Mouse (Mus musculus): ENCODE data around the gene Shc4. TPM values are rescaled to one million over a fixed set of nuclear protein-coding genes. Genes with fewer than 3 reads are reported as not detected.

Shc4 gene
- polyA plus RNA-seq, 1 experiment from 2014 or later: 0.61 TPM

DNA sequence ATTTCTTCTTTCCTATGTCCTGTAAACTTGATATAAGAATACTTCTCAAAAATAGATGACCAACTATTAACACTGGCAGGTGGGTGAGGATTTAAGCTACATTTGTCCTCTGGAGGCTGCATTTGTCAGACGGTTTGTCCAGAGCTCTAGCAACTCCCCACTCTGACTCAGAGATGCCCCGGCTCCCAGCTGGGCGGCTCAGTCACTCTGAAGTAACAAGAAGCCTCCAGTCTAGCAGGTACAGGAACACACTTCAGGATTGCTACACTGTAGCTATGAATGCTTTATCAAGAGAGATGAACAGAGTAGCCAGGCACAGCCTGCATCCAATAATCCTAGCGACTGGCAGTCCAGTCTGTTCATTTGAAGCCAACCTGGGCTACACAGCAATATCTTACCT, 125.0 kb downstream of the Shc4 start:
- 79% methylated on average over 4 of the region's 4 CpGs for WGBS
- no peak overlapping the region for H3K27ac ChIP-seq (ENCODE audit: low read depth, low read length)

DNA sequence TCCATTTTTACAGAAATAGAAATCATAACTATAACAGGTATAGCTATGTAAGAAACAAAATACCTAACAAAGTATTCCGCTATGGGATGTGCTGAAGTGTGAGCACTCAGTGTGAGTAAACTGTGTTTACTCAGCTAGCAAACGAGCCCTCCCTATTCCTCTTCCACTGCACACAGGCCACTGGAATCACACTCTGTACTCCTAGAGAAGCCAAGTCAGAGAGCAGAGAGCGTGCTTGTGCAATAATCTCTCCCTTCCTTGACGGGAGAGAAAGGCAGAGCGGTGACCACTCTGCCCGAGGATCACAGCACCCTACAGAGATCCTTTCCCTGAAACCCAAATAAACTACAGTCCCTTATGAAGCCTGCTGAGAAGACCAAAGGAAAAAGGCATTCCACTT, 125.7 kb downstream of the Shc4 start:
- no peak for ATAC-seq
- Histone ChIP-seq H3K4me2 (replicated peaks; ENCODE audit: low read depth) (no peak overlapping the region), H3K4me1 (replicated peaks; ENCODE audit: control insufficient read depth, insufficient read depth, low read length) (no peaks in the 10 kb centered on the region), H3K4me3 (ENCODE audit: low read depth, low read length) (no peak overlapping the region), H3K27ac (ENCODE audit: low read depth, low read length) (no peak overlapping the region), H3K9ac (ENCODE audit: low read depth, low read length) (no peak overlapping the region), H3K36me3 (ENCODE audit: control insufficient read depth, insufficient read depth) (peaks cover 57% of the 10 kb centered on the region), H3K9me3 (ENCODE audit: control insufficient read depth) (no peaks in the 10 kb centered on the region), H3K27me3 (replicated peaks; ENCODE audit: control insufficient read depth, insufficient read depth, low read length) (no peaks in the 10 kb centered on the region)
- no peak for TF ChIP-seq CTCF (IDR thresholded peaks at IDR 0.05; ENCODE audit: low read depth)
- WGBS: 73% methylated on average over 6 of the region's 6 CpGs

More for the DNA sequence above, 125.0 kb downstream of the Shc4 start:
- H3K9ac ChIP-seq (ENCODE audit: low read depth, low read length): no peak overlapping the region
- TF ChIP-seq CTCF (IDR thresholded peaks at IDR 0.05; ENCODE audit: low read depth): no peak
- ATAC-seq: no peak
- no peaks in the 10 kb centered on the region for H3K9me3 ChIP-seq (ENCODE audit: control insufficient read depth)
- H3K4me3 ChIP-seq (ENCODE audit: low read depth, low read length): no peak overlapping the region
- H3K4me2 ChIP-seq (replicated peaks; ENCODE audit: low read depth): no peak overlapping the region
- H3K27me3 ChIP-seq (replicated peaks; ENCODE audit: control insufficient read depth, insufficient read depth, low read length): no peaks in the 10 kb centered on the region
- H3K4me1 ChIP-seq (replicated peaks; ENCODE audit: control insufficient read depth, insufficient read depth, low read length): no peaks in the 10 kb centered on the region
- peaks cover 56% of the 10 kb centered on the region for H3K36me3 ChIP-seq (ENCODE audit: control insufficient read depth, insufficient read depth)

DNA sequence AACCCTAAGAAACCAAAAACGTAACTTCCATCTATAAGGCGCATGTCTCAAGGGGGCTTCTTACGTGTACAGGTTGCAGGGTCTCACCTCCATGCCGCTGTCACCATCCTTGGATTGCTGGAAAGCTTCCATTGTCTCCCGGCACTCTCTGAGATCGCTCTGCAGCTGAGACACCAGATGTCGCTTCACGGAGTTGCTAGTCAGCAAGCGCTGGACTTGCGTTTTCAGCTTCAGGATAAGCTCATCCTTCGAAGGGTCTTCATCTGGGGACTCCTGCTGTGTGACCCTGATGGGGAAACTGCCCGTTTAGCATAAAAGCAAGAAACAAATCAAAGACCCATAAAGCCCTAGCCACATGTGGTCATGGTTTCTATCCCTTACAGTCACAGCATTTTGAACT, 129.2 kb downstream of the Shc4 start:
- ATAC-seq: no peak
- WGBS: 95% methylated on average over 12 of the region's 12 CpGs
- H3K4me1 ChIP-seq (replicated peaks; ENCODE audit: control insufficient read depth, insufficient read depth, low read length): no peaks in the 10 kb centered on the region

DNA sequence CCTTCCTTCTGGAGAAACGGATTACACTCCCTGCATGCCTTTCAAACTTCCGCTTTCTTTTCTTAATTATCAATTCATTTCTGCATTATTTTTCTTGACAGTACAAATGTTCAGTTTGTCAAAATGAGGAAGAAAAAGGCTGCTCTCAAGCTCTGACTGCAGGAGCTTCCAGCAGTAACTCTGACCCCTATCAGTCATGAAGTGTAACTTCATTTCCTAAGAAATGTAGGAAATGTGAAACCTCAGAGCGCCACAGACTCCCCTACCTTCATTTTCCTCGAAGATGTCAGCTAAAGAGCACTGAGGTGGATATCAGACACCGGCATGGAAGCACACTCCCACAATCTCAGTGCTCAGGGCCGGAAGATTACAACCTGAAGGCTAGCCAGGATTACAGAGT, 129.9 kb downstream of the Shc4 start:
- no peak overlapping the region for H3K27ac ChIP-seq (ENCODE audit: low read depth, low read length)
- ATAC-seq: no peak
- no peak overlapping the region for H3K4me3 ChIP-seq (ENCODE audit: low read depth, low read length)
- WGBS: 85% methylated on average over 6 of the region's 6 CpGs
- no peak overlapping the region for H3K4me2 ChIP-seq (replicated peaks; ENCODE audit: low read depth)
- peak; percentile 43 for TF ChIP-seq CTCF (IDR thresholded peaks at IDR 0.05; ENCODE audit: low read depth)
- H3K36me3 ChIP-seq (ENCODE audit: control insufficient read depth, insufficient read depth): peaks cover 27% of the 10 kb centered on the region
- no peaks in the 10 kb centered on the region for H3K4me1 ChIP-seq (replicated peaks; ENCODE audit: control insufficient read depth, insufficient read depth, low read length)
- no peaks in the 10 kb centered on the region for H3K27me3 ChIP-seq (replicated peaks; ENCODE audit: control insufficient read depth, insufficient read depth, low read length)
- no peaks in the 10 kb centered on the region for H3K9me3 ChIP-seq (ENCODE audit: control insufficient read depth)
- H3K9ac ChIP-seq (ENCODE audit: low read depth, low read length): no peak overlapping the region

More for the DNA sequence above, 129.2 kb downstream of the Shc4 start:
- no peak for TF ChIP-seq CTCF (IDR thresholded peaks at IDR 0.05; ENCODE audit: low read depth)
- Histone ChIP-seq H3K4me2 (replicated peaks; ENCODE audit: low read depth) (no peak overlapping the region), H3K9me3 (ENCODE audit: control insufficient read depth) (no peaks in the 10 kb centered on the region), H3K27ac (ENCODE audit: low read depth, low read length) (no peak overlapping the region), H3K36me3 (ENCODE audit: control insufficient read depth, insufficient read depth) (peaks cover 24% of the 10 kb centered on the region), H3K9ac (ENCODE audit: low read depth, low read length) (no peak overlapping the region), H3K27me3 (replicated peaks; ENCODE audit: control insufficient read depth, insufficient read depth, low read length) (no peaks in the 10 kb centered on the region), H3K4me3 (ENCODE audit: low read depth, low read length) (no peak overlapping the region)

DNA sequence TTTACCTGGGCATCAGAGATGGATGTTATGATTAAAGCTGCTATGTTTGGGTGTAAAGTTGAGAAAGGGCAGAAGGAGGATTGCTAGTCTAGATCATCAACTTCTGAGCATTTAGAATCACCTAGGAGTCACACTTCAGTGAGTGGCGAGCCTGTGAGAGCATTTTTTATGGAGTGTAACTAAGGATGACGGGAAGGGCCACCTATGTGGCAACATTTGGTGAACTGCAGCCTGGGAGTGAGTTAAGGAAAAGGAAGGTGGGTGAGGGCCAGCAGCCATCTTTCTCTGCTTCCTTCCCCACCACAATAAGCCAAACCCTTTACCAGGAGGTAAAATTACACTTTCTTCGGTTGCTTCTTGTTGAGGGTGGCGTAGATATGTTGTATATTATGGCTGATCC, 132.1 kb downstream of the Shc4 start:
- H3K4me3 ChIP-seq (ENCODE audit: low read depth, low read length): no peak overlapping the region
- no peak overlapping the region for H3K4me2 ChIP-seq (replicated peaks; ENCODE audit: low read depth)
- H3K9ac ChIP-seq (ENCODE audit: low read depth, low read length): no peak overlapping the region
- no peaks in the 10 kb centered on the region for H3K27me3 ChIP-seq (replicated peaks; ENCODE audit: control insufficient read depth, insufficient read depth, low read length)
- ATAC-seq: no peak
- no peak for TF ChIP-seq CTCF (IDR thresholded peaks at IDR 0.05; ENCODE audit: low read depth)
- peaks cover 42% of the 10 kb centered on the region for H3K36me3 ChIP-seq (ENCODE audit: control insufficient read depth, insufficient read depth)
- 94% methylated on average over 4 of the region's 4 CpGs for WGBS
- H3K4me1 ChIP-seq (replicated peaks; ENCODE audit: control insufficient read depth, insufficient read depth, low read length): no peaks in the 10 kb centered on the region
- H3K27ac ChIP-seq (ENCODE audit: low read depth, low read length): no peak overlapping the region
- no peaks in the 10 kb centered on the region for H3K9me3 ChIP-seq (ENCODE audit: control insufficient read depth)

DNA sequence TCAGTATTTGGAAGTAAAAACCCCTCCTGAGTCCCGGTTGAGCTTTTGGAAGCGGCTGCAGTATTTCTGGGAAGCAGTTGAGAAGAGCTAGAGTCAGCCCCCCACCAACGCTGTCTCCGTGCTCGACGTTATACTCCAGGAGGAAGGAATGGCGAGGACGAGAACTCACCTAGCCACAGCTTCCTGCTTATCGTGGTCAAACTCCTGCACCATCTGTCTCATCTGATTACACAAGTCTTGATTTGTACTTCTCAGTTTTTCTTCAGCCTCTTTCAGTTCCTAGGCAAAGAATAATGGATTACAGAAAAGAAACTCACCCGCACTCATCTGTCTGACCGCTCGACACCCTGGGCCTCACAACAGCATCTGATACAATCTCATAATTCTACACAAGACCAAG, 134.7 kb downstream of the Shc4 start:
- Histone ChIP-seq H3K27ac (ENCODE audit: low read depth, low read length) (no peak overlapping the region), H3K9me3 (ENCODE audit: control insufficient read depth) (no peaks in the 10 kb centered on the region), H3K27me3 (replicated peaks; ENCODE audit: control insufficient read depth, insufficient read depth, low read length) (no peaks in the 10 kb centered on the region), H3K4me3 (ENCODE audit: low read depth, low read length) (no peak overlapping the region), H3K4me2 (replicated peaks; ENCODE audit: low read depth) (no peak overlapping the region), H3K4me1 (replicated peaks; ENCODE audit: control insufficient read depth, insufficient read depth, low read length) (no peaks in the 10 kb centered on the region), H3K9ac (ENCODE audit: low read depth, low read length) (no peak overlapping the region), H3K36me3 (ENCODE audit: control insufficient read depth, insufficient read depth) (peaks cover 44% of the 10 kb centered on the region)
- 86% methylated on average over 12 of the region's 12 CpGs for WGBS
- ATAC-seq: no peak
- no peak for TF ChIP-seq CTCF (IDR thresholded peaks at IDR 0.05; ENCODE audit: low read depth)

DNA sequence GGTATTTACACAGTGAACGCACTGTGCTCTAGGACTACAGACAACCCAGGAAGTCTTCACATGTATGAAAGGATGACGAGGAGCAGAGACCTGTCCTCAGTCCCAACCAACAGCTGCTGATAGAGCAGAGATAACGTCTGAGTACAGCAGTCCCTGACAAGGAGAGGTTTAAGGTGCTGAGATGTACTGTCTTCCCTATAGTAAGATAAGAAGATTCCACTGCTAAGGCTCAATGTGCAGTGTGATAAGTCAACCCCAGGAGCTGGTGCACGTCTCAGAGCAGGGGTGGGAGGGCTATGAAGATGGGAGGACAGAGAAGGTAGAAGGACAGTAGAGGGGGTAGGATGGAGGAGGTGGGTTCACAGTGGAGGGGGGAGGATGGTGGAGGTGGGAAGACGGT, 142.9 kb downstream of the Shc4 start:
- no peak for TF ChIP-seq CTCF (IDR thresholded peaks at IDR 0.05; ENCODE audit: low read depth)
- Histone ChIP-seq H3K27me3 (replicated peaks; ENCODE audit: control insufficient read depth, insufficient read depth, low read length) (no peaks in the 10 kb centered on the region), H3K4me3 (ENCODE audit: low read depth, low read length) (no peak overlapping the region), H3K4me1 (replicated peaks; ENCODE audit: control insufficient read depth, insufficient read depth, low read length) (no peaks in the 10 kb centered on the region), H3K36me3 (ENCODE audit: control insufficient read depth, insufficient read depth) (peaks cover 48% of the 10 kb centered on the region), H3K27ac (ENCODE audit: low read depth, low read length) (no peak overlapping the region), H3K4me2 (replicated peaks; ENCODE audit: low read depth) (no peak overlapping the region), H3K9ac (ENCODE audit: low read depth, low read length) (no peak overlapping the region), H3K9me3 (ENCODE audit: control insufficient read depth) (no peaks in the 10 kb centered on the region)
- no peak for ATAC-seq
- WGBS: 60% methylated on average over 5 of the region's 5 CpGs

All from intestine, postnatal 0 days (tissue).